ENCODE assay signal across 9 mouse cellular contexts in the genomic region with DNA sequence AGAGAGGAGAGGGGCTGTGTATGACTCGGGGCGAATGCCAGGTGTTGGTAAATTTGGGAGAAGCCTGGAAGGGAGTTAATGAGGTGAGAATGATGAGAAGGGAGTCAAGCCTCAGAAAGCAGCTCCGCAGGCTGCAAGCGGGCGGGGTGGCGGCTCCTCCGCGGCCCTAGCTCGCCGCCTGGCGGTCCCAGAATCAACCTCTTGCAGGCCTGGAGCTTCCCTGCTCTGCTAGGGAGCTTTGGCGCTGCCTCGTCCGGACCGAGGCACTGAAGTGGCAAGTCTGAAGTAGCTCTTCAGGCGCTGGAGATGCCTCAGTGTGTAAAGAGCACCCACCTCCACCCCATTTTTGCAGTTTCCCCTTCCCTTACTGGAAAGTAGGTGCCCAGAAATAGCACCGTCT. TPM values are rescaled to one million over a fixed set of nuclear protein-coding genes. Genes with fewer than 3 reads are reported as not detected.
DNase-seq lines count a peak whose midpoint lies in the region; ATAC-seq and TF ChIP-seq lines count a peak whose summit lies in the region.
"Had no signal": no experiment of that assay in that cellular context is flagged by ENCODE, and none has a peak within 500 bp of the region (broad histone marks: within the 10 kb centered on the region; RNA-seq: fewer than 3 reads in every experiment).

No protein-coding gene starts in this region.

- H3K4me3 ChIP-seq in cerebellum, adult 2 months (replicated peaks; ENCODE audit: insufficient read depth, low read depth, low read length), result peak overlapping the region; percentile 47
- H3K4me3 ChIP-seq in lung, embryonic 16.5 days (ENCODE audit: low read length), result peak overlapping the region; percentile 55

- H3K27me3 ChIP-seq in cerebellum, adult 2 months (ENCODE audit: control insufficient read depth, insufficient read depth, low read length), result peaks cover 2% of the 10 kb centered on the region; the same call in 1 of the 2 replicates
- peaks cover 21% of the 10 kb centered on the region for H3K27me3 ChIP-seq in lung, embryonic 16.5 days (ENCODE audit: control insufficient read depth, insufficient read depth, low read depth, low read length)

- H3K27ac ChIP-seq in cerebellum, adult 2 months (ENCODE audit: insufficient read depth, low read length), result no peak overlapping the region
- peak overlapping the region; percentile 23; the same call in 1 of the 2 replicates for H3K27ac ChIP-seq in lung, embryonic 16.5 days (ENCODE audit: low read length)
- H3K27ac ChIP-seq: macrophage had no signal

- peak overlapping the region; percentile 66 for H3K9ac ChIP-seq in lung, embryonic 16.5 days (ENCODE audit: low read length)

- peak; percentile 84 for DNase-seq in Muller cell, postnatal 12 days (ENCODE audit: inconsistent ontology term)
- peak; percentile 83 to 86 for DNase-seq in cerebellum, adult 2 months
- DNase-seq in layer of hippocampus, adult 9-11 months, result peak; percentile 73
- peak; percentile 41 for DNase-seq in retina, adult 2 months (ENCODE audit: low read depth, low spot score)
- DNase-seq in thymus, postnatal 36 days, result peak; percentile 64 to 70

- ATAC-seq in frontal cortex, adult (ENCODE audit: low TSS enrichment), result peak; percentile 90
- peak; percentile 60 to 63 for ATAC-seq in hematopoietic stem cell, adult 5-6 weeks (replicated peaks in 1 of 2; ENCODE audit: insufficient read depth in 1 of 2, low FRiP score in 2 of 2, low TSS enrichment in 1 of 2, low read depth in 1 of 2, poor library complexity in 2 of 2, severe bottlenecking in 2 of 2)
- peak; percentile 78 for ATAC-seq in lung, embryonic 16.5 days (ENCODE audit: low read depth)

- no peaks in the 10 kb centered on the region for H3K36me3 ChIP-seq in lung, embryonic 16.5 days (ENCODE audit: control insufficient read depth, insufficient read depth, low read length)

- TF ChIP-seq POLR2A in cerebellum, adult 2 months (IDR thresholded peaks at IDR 0.05; ENCODE audit: borderline replicate concordance, insufficient read depth, low read length), result no peak

- WGBS in cerebellum, adult 2 months, result 2% methylated on average over 17 of the region's 17 CpGs
- under 1% methylated on average over 17 of the region's 17 CpGs for WGBS in lung, embryonic 16.5 days

- H3K9me3 ChIP-seq in lung, embryonic 16.5 days (ENCODE audit: control insufficient read depth, low read length), result no peaks in the 10 kb centered on the region

- H3K4me2 ChIP-seq in lung, embryonic 16.5 days (ENCODE audit: low read depth, low read length), result peak overlapping the region; percentile 90

- TF ChIP-seq CTCF in cerebellum, adult 2 months (IDR thresholded peaks at IDR 0.05; ENCODE audit: borderline replicate concordance, insufficient read depth, low read depth, low read length), result peak; percentile 78

- H3K4me1 ChIP-seq in cerebellum, adult 2 months (ENCODE audit: control insufficient read depth, insufficient read depth, low read length), result no peaks in the 10 kb centered on the region
- H3K4me1 ChIP-seq in lung, embryonic 16.5 days (replicated peaks; ENCODE audit: control insufficient read depth, insufficient read depth, low read length), result peaks cover 40% of the 10 kb centered on the region

RNA-seq across cellular contexts. Expression of gene Wnt11, which starts 3.0 kb away (rescaled TPM):
- polyA plus RNA-seq in cerebellum, adult 2 months (2012; rRNA removed), result 1.5 and 1.9 TPM in 2 replicates
- total RNA-seq in hematopoietic stem cell, adult 5-6 weeks (2017), result not detected in 2 replicates
- polyA plus RNA-seq in lung, embryonic 16.5 days (2015; fragmentation: Nextera tagmentation; extraction: Ambion mirVana), result 12.3 TPM in 2 replicates
- polyA plus RNA-seq: macrophage had no signal
